23 mouse cellular contexts compared by ENCODE assay signal in genomic region chr10:57675740-57676139, GRCm38 (mm10). TPM values are rescaled to one million over a fixed set of nuclear protein-coding genes. Genes with fewer than 3 reads are reported as not detected.
DNase-seq lines count a peak whose midpoint lies in the region; ATAC-seq and TF ChIP-seq lines count a peak whose summit lies in the region.
"Had no signal": no experiment of that assay in that cellular context is flagged by ENCODE, and none has a peak within 500 bp of the region (broad histone marks: within the 10 kb centered on the region; RNA-seq: fewer than 3 reads in every experiment).

No protein-coding gene starts in this region.

- ATAC-seq in lung, embryonic 16.5 days (ENCODE audit: low read depth) = peak; percentile 31; the same call in 1 of the 2 replicates
- no peak for ATAC-seq in lung, postnatal 0 days
- ATAC-seq: intestine, postnatal 0 days; liver, embryonic 12.5 days; liver, postnatal 0 days; Patski had no signal

- no peak for DNase-seq in lung, postnatal 0 days (ENCODE audit: low spot score)
- DNase-seq in A20 (ENCODE audit: low read depth, low spot score) = peak; percentile 53
- peak; percentile 11 for DNase-seq in retina, embryonic 14.5 days (ENCODE audit: low spot score)
- DNase-seq in ovary, postnatal 36 days (ENCODE audit: low spot score) = no peak
- DNase-seq: adrenal gland, postnatal 10 days; cerebellum, adult 18-20 months; cerebellum, postnatal 14 days; gastrocnemius, postnatal 10 days; heart, postnatal 36 days; kidney, adult 9 months; kidney, postnatal 10 days; layer of hippocampus, postnatal 36 days; left cerebral cortex, postnatal 4 days; liver, postnatal 0 days; thymus, postnatal 4 days had no signal

- no peaks in the 10 kb centered on the region for H3K27me3 ChIP-seq in lung, embryonic 16.5 days (ENCODE audit: control insufficient read depth, insufficient read depth, low read depth, low read length)
- no peaks in the 10 kb centered on the region for H3K27me3 ChIP-seq in lung, postnatal 0 days (replicated peaks; ENCODE audit: insufficient read depth, low read length)
- no peaks in the 10 kb centered on the region for H3K27me3 ChIP-seq in C2C12 (ENCODE audit: control insufficient read depth, insufficient read depth, insufficient read length)
- H3K27me3 ChIP-seq: liver, embryonic 12.5 days; Patski had no signal

- H3K9ac ChIP-seq in lung, embryonic 16.5 days (ENCODE audit: low read length) = no peak overlapping the region
- no peak overlapping the region for H3K9ac ChIP-seq in lung, postnatal 0 days (replicated peaks; ENCODE audit: low read depth)
- H3K9ac ChIP-seq: hindbrain, embryonic 14.5 days; liver, embryonic 12.5 days; liver, postnatal 0 days had no signal

- H3K9me3 ChIP-seq in lung, embryonic 16.5 days (ENCODE audit: control insufficient read depth, low read length) = no peaks in the 10 kb centered on the region; the same call in 1 of the 2 replicates
- no peaks in the 10 kb centered on the region for H3K9me3 ChIP-seq in lung, postnatal 0 days (ENCODE audit: low read length)
- H3K9me3 ChIP-seq: liver, embryonic 12.5 days had no signal

- no peak overlapping the region for H3K4me3 ChIP-seq in lung, embryonic 16.5 days (ENCODE audit: low read length)
- H3K4me3 ChIP-seq in lung, postnatal 0 days (ENCODE audit: low read depth, low read length) = no peak overlapping the region
- H3K4me3 ChIP-seq in C2C12 (ENCODE audit: insufficient read depth, poor library complexity, severe bottlenecking) = no peak overlapping the region
- H3K4me3 ChIP-seq: erythroblast, embryonic 14.5 days; liver, embryonic 12.5 days had no signal

- TF ChIP-seq EP300 in lung, postnatal 0 days (IDR thresholded peaks at IDR 0.05) = no peak

- H3K4me2 ChIP-seq in lung, embryonic 16.5 days (ENCODE audit: low read depth, low read length) = no peak overlapping the region
- no peak overlapping the region for H3K4me2 ChIP-seq in lung, postnatal 0 days (replicated peaks; ENCODE audit: low read depth, low read length)
- H3K4me2 ChIP-seq: heart, embryonic 11.5 days; hindbrain, embryonic 14.5 days; liver, embryonic 12.5 days had no signal

- no peak for TF ChIP-seq CTCF in lung, postnatal 0 days (IDR thresholded peaks at IDR 0.05)
- no peak for TF ChIP-seq CTCF in C2C12 (IDR thresholded peaks at IDR 0.05; ENCODE audit: control insufficient read depth, insufficient read depth, insufficient read length)

- H3K27ac ChIP-seq in lung, embryonic 16.5 days (ENCODE audit: low read length) = no peak overlapping the region
- H3K27ac ChIP-seq in lung, postnatal 0 days (ENCODE audit: low read length) = no peak overlapping the region
- H3K27ac ChIP-seq: hindbrain, embryonic 14.5 days; liver, embryonic 12.5 days had no signal

- H3K4me1 ChIP-seq in lung, embryonic 16.5 days (replicated peaks; ENCODE audit: control insufficient read depth, insufficient read depth, low read length) = no peaks in the 10 kb centered on the region
- no peaks in the 10 kb centered on the region for H3K4me1 ChIP-seq in lung, postnatal 0 days (ENCODE audit: insufficient read depth, low read depth, low read length)
- H3K4me1 ChIP-seq: liver, embryonic 12.5 days had no signal

- no peaks in the 10 kb centered on the region for H3K79me2 ChIP-seq in C2C12 (ENCODE audit: control insufficient read depth, insufficient read depth)

- no peaks in the 10 kb centered on the region for H3K79me3 ChIP-seq in C2C12 (ENCODE audit: low read depth)

- H3ac ChIP-seq in C2C12 (ENCODE audit: control insufficient read depth, insufficient read length, low read depth) = no peak overlapping the region

- H3K36me3 ChIP-seq in lung, embryonic 16.5 days (ENCODE audit: control insufficient read depth, insufficient read depth, low read length) = no peaks in the 10 kb centered on the region
- H3K36me3 ChIP-seq in lung, postnatal 0 days (ENCODE audit: insufficient read depth, low read length) = no peaks in the 10 kb centered on the region
- no peaks in the 10 kb centered on the region for H3K36me3 ChIP-seq in C2C12 (ENCODE audit: control insufficient read depth, insufficient read depth)
- H3K36me3 ChIP-seq: liver, embryonic 12.5 days had no signal

TF ChIP-seq in C2C12, 6 proteins besides CTCF, POLR2A, EP300 and RAD21:
- TF ChIP-seq MYOD1 (IDR thresholded peaks at IDR 0.05; ENCODE audit: control insufficient read depth, insufficient read length, low read depth) (peak; percentile 94), USF1 (IDR thresholded peaks at IDR 0.05; ENCODE audit: low read depth) (no peak)
TF ChIP-seq in C2C12: peak in this region for 1.

RNA-seq across cellular contexts. Expression of gene Pkib, which starts 44.0 kb away (rescaled TPM):
- 1.6 and 3.4 TPM in 2 replicates for polyA plus RNA-seq in lung, embryonic 16.5 days (2015; fragmentation: Nextera tagmentation; extraction: Ambion mirVana)
- 2.2 and 3.5 TPM in 2 replicates for polyA plus RNA-seq in lung, postnatal 0 days (2015; fragmentation: Nextera tagmentation; extraction: Ambion mirVana)
- not detected for polyA plus RNA-seq in C2C12 (2012; fragmentation: generic; extraction: Trizol)
- polyA plus RNA-seq: erythroblast, embryonic 14.5 days had no signal

Comparison
In these comparisons a context has a peak if more than half of its experiments do, and no peak if none do; other contexts are left out.
1. DNase-seq: peak in A20 (single experiment) and retina, embryonic 14.5 days (single experiment); none in lung, postnatal 0 days (single experiment) and ovary, postnatal 36 days (single experiment).